Mouse (Mus musculus) spleen, postnatal 4 days (tissue): ENCODE measurements at regions not wholly inside any gene's neighbourhood (a gene's known extent, or its start where the extent isn't known, plus 50 kb on each side); places are given as distances from the start of the nearest gene placed in this dataset.

Experiments
- DNase-seq, 2 experiments: peaks; one replicate each; pipeline ENCODE4 v3.0.0; 2022; ENCODE audit warnings: low spot score in 2 of 2

- DNase-seq, result no peak
Measured at GRCm38 (mm10) chr4:95487323-95487722, 70.0 kb upstream of the Fggy start.

- DNase-seq, result no peak
Measured at GRCm38 (mm10) chr4:95487969-95488368, 69.3 kb upstream of the Fggy start.

GRCm38 (mm10) chr4:95489059-95489458 lies 68.2 kb upstream of the Fggy start:
- DNase-seq, result no peak

- no peak for DNase-seq
Measured at GRCm38 (mm10) chr4:95500265-95500664, 57.0 kb upstream of the Fggy start.

- DNase-seq, result no peak
Measured at GRCm38 (mm10) chr4:95501164-95501563, 56.1 kb upstream of the Fggy start.

- no peak for DNase-seq
Measured at GRCm38 (mm10) chr4:95507141-95507945, 50.0 kb upstream of the Fggy start.
